In the genomic region with DNA sequence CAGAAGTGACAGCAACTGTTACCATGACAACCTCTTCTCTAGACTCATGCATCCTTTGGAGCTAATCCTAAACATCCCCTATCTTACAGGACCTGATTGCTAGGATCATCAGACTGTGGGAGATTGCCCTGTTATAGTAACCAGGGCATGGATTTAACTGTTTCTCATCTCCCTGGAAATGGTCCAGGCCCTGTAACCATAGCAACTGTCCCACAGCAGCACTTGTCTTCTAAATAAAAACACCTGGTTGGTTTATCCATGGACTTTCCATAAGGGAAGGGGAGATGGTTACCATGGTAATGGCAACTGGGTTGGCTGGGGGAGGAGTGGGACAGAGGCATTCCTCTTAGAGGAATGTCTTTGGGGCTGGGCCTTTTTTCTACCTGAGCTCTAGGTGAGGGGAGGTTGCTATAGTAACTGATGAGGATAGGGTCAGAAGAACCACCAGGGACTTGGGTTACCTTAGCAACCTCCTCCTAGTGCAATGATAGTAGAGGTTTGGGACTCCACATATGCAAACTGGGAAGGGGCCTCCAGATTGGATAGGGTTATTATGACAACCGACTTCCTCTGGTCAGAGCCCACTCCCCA, we compare ENCODE assay signal across 8 mouse cellular contexts. TPM values are rescaled to one million over a fixed set of nuclear protein-coding genes. Genes with fewer than 3 reads are reported as not detected.
DNase-seq lines count a peak whose midpoint lies in the region; ATAC-seq and TF ChIP-seq lines count a peak whose summit lies in the region.

TSS of gene Strn4 (plus strand) at position 539 of the 591 bp plus-strand sequence.

- DNase-seq in thymus, adult 2 months = no peak
- DNase-seq in thymus, postnatal 10 days (ENCODE audit: low spot score in 2 of 2) = no peak
- DNase-seq in forebrain, postnatal 0 days = peak; percentile 80
- DNase-seq in liver, embryonic 13.5 days = no peak
- DNase-seq in retina, postnatal 7 days (ENCODE audit: low read depth, low spot score) = peak; percentile 49
- no peak for DNase-seq in spleen, postnatal 36 days (ENCODE audit: low spot score in 2 of 2)

- H3K27me3 ChIP-seq in thymus, adult 2 months (ENCODE audit: control insufficient read depth, insufficient read depth, low read length) = no peaks in the 10 kb centered on the region
- H3K27me3 ChIP-seq in forebrain, postnatal 0 days (ENCODE audit: insufficient read depth, low read length) = no peaks in the 10 kb centered on the region
- no peaks in the 10 kb centered on the region for H3K27me3 ChIP-seq in hindbrain, embryonic 16.5 days (replicated peaks; ENCODE audit: control insufficient read depth, insufficient read depth, low read length)
- H3K27me3 ChIP-seq in liver, embryonic 13.5 days = peaks cover 20% of the 10 kb centered on the region

- peaks cover 7% of the 10 kb centered on the region for H3K36me3 ChIP-seq in thymus, adult 2 months (ENCODE audit: control insufficient read depth, insufficient read depth, low read length)
- H3K36me3 ChIP-seq in forebrain, postnatal 0 days (ENCODE audit: insufficient read depth) = no peaks in the 10 kb centered on the region
- no peaks in the 10 kb centered on the region for H3K36me3 ChIP-seq in hindbrain, embryonic 16.5 days (ENCODE audit: control insufficient read depth, insufficient read depth, low read length)
- peaks cover 8% of the 10 kb centered on the region for H3K36me3 ChIP-seq in liver, embryonic 13.5 days

- H3K9ac ChIP-seq in forebrain, postnatal 0 days = peak within 1 kb of the TSS; percentile 99
- H3K9ac ChIP-seq in hindbrain, embryonic 16.5 days (ENCODE audit: low read depth, low read length) = peak within 1 kb of the TSS; percentile 99
- H3K9ac ChIP-seq in liver, embryonic 13.5 days = peak within 1 kb of the TSS; percentile 99

- peaks cover 14% of the 10 kb centered on the region for H3K4me1 ChIP-seq in thymus, adult 2 months (replicated peaks; ENCODE audit: control insufficient read depth, insufficient read depth, low read length)
- 0 out of 2 replicates have a peak, but pooled peaks cover 8% of the 10 kb centered on the region for H3K4me1 ChIP-seq in brown adipose tissue, adult 24 weeks (ENCODE audit: control insufficient read depth, insufficient read depth, insufficient read length, low read length)
- H3K4me1 ChIP-seq in forebrain, postnatal 0 days (ENCODE audit: insufficient read depth) = peaks cover 37% of the 10 kb centered on the region
- peaks cover 55% of the 10 kb centered on the region for H3K4me1 ChIP-seq in hindbrain, embryonic 16.5 days (ENCODE audit: control insufficient read depth, insufficient read depth, low read depth, low read length)
- peaks cover 65% of the 10 kb centered on the region for H3K4me1 ChIP-seq in liver, embryonic 13.5 days (replicated peaks)

- ATAC-seq in forebrain, postnatal 0 days = peak; percentile 70
- ATAC-seq in hindbrain, embryonic 16.5 days = peak; percentile 83
- no peak for ATAC-seq in liver, embryonic 13.5 days (ENCODE audit: low read depth)

- no peaks in the 10 kb centered on the region for H3K9me3 ChIP-seq in forebrain, postnatal 0 days (ENCODE audit: low read length)
- no peaks in the 10 kb centered on the region for H3K9me3 ChIP-seq in hindbrain, embryonic 16.5 days (ENCODE audit: control insufficient read depth, low read length)
- H3K9me3 ChIP-seq in liver, embryonic 13.5 days (replicated peaks) = no peaks in the 10 kb centered on the region

- no peak for TF ChIP-seq CTCF in thymus, adult 2 months (IDR thresholded peaks at IDR 0.05; ENCODE audit: borderline replicate concordance, control insufficient read depth, extremely low read depth, insufficient read depth, low read length, poor library complexity)
- TF ChIP-seq CTCF in forebrain, postnatal 0 days (IDR thresholded peaks at IDR 0.05; ENCODE audit: low read depth) = no peak

- H3K4me3 ChIP-seq in thymus, adult 2 months (ENCODE audit: control insufficient read depth, insufficient read depth, low read length) = peak within 1 kb of the TSS; percentile 97
- peak within 1 kb of the TSS; percentile 70 for H3K4me3 ChIP-seq in brown adipose tissue, adult 24 weeks (ENCODE audit: insufficient read depth, low read depth, low read length)
- peak within 1 kb of the TSS; percentile 96 for H3K4me3 ChIP-seq in forebrain, postnatal 0 days (ENCODE audit: low read depth, low read length)
- H3K4me3 ChIP-seq in hindbrain, embryonic 16.5 days (ENCODE audit: low read length) = peak within 1 kb of the TSS; percentile 82
- H3K4me3 ChIP-seq in liver, embryonic 13.5 days (replicated peaks) = peak within 1 kb of the TSS; percentile 95

- H3K27ac ChIP-seq in thymus, adult 2 months (ENCODE audit: control insufficient read depth, insufficient read depth, low read length) = 0 out of 2 replicates have a peak within 1 kb of the TSS, but pooled peaks have one; percentile 20
- peak within 1 kb of the TSS; percentile 89 for H3K27ac ChIP-seq in brown adipose tissue, adult 24 weeks (replicated peaks; ENCODE audit: low read depth, low read length)
- peak within 1 kb of the TSS; percentile 98 for H3K27ac ChIP-seq in forebrain, postnatal 0 days (ENCODE audit: low read depth, low read length)
- peak within 1 kb of the TSS; percentile 99 for H3K27ac ChIP-seq in hindbrain, embryonic 16.5 days (ENCODE audit: low read depth, low read length)
- peak within 1 kb of the TSS; percentile 92 for H3K27ac ChIP-seq in liver, embryonic 13.5 days

- peak within 1 kb of the TSS; percentile 88 for H3K4me2 ChIP-seq in forebrain, postnatal 0 days (ENCODE audit: low read depth)
- peak within 1 kb of the TSS; percentile 83 for H3K4me2 ChIP-seq in hindbrain, embryonic 16.5 days (ENCODE audit: low read length)
- H3K4me2 ChIP-seq in liver, embryonic 13.5 days = peak within 1 kb of the TSS; percentile 88

- TF ChIP-seq POLR2A in thymus, adult 2 months (IDR thresholded peaks at IDR 0.05; ENCODE audit: control insufficient read depth, extremely low read depth, insufficient read depth, low read length, poor library complexity) = no peak

- WGBS in thymus, adult 2 months = 25% methylated on average over 1 of the region's 1 CpGs
- WGBS in forebrain, postnatal 0 days = 0% methylated on average over 1 of the region's 1 CpGs
- WGBS in hindbrain, embryonic 16.5 days = 0% methylated on average over 1 of the region's 1 CpGs
- WGBS in liver, embryonic 13.5 days (ENCODE audit: insufficient replicate concordance) = 26% methylated on average over 1 of the region's 1 CpGs

RNA-seq across cellular contexts. Expression of gene Strn4, which starts in this region (rescaled TPM):
- polyA plus RNA-seq in thymus, adult 2 months (2012; rRNA removed) = 307 and 318 TPM in 2 replicates
- 19.4 and 21.5 TPM in 2 replicates for polyA plus RNA-seq in brown adipose tissue, adult 24 weeks (2012; ENCODE audit: insufficient read depth, insufficient read length, missing spikeins)
- 240 and 243 TPM in 2 replicates for total RNA-seq in forebrain, postnatal 0 days (2014; rRNA removed)
- 168 and 169 TPM in 2 replicates for polyA plus RNA-seq in forebrain, postnatal 0 days (2015; fragmentation: Nextera tagmentation; extraction: Ambion mirVana)
- polyA plus RNA-seq in hindbrain, embryonic 16.5 days (2015; fragmentation: Nextera tagmentation; extraction: Ambion mirVana) = 159 and 170 TPM in 2 replicates
- polyA plus RNA-seq in liver, embryonic 13.5 days (2015; fragmentation: Nextera tagmentation; extraction: Ambion mirVana) = 32.8 and 34.0 TPM in 2 replicates

Comparison
In these comparisons a context has a peak if more than half of its experiments do, and no peak if none do; other contexts are left out.
1. DNase-seq: peak in forebrain, postnatal 0 days (single experiment) and retina, postnatal 7 days (single experiment); none in thymus, adult 2 months (single experiment), thymus, postnatal 10 days (0 of 2), liver, embryonic 13.5 days (single experiment) and spleen, postnatal 36 days (0 of 2).
2. H3K27ac ChIP-seq: peak in every context shown above with its lines; median percentile 99 in hindbrain, embryonic 16.5 days; 98 in forebrain, postnatal 0 days; 92 in liver, embryonic 13.5 days; 89 in brown adipose tissue, adult 24 weeks; 20 in thymus, adult 2 months.
3. Peak in every context shown above with its lines, with median percentiles within 50 percentile points of each other: H3K4me3 ChIP-seq, H3K4me2 ChIP-seq and H3K9ac ChIP-seq.